Mouse (Mus musculus) gastrocnemius, adult 2 months (tissue): Measurements from ENCODE around the gene Wdr1. TPM values are rescaled to one million over a fixed set of nuclear protein-coding genes. Genes with fewer than 3 reads are reported as not detected.
A peak's percentile ranks its signal among the peaks of the same experiment; 100 is the strongest.

Experiments used
- DNase-seq: peaks from one replicate; pipeline ENCODE4 v3.0.0; 2022
- H3K27ac ChIP-seq: fragments of 200-600 bp; 2 replicates; pipeline ENCODE4 v1.8.1; 2022; ENCODE audit warnings: mild to moderate bottlenecking
- H3K4me3 ChIP-seq: fragments of 200-600 bp; 2 replicates; pipeline ENCODE4 v1.8.1; 2022; ENCODE audit warnings: mild to moderate bottlenecking, moderate library complexity
- CTCF ChIP-seq: fragments of 200-600 bp; IDR thresholded peaks from 2 replicates; pipeline ENCODE4 v1.8.1; 2022; ENCODE audit warnings: antibody characterized with exemption, mild to moderate bottlenecking, moderate library complexity
- intact Hi-C: fragments of 180-260 bp; cut with DNase I; formaldehyde crosslinking; loops from one replicate; pipeline ENCODE4 v1.15.1; 2025
- total RNA-seq, 2 experiments: library from RNA; stranded (reverse); gene quantifications; 2 replicates each; pipeline ENCODE4 v1.2.3; 2021

Gene Wdr1
- total RNA-seq, 2 experiments from 2014 or later: 42.7 to 64.8 TPM

GRCm38 (mm10) chr5:38560586-38561425 is 2.2 kb downstream of the Wdr1 start:
- Histone ChIP-seq H3K27ac (peak overlapping the region; percentile 99), H3K4me3 (peak overlapping the region; percentile 97)
- peak; percentile 63 for DNase-seq
- intact Hi-C loops: no loop called here
- TF ChIP-seq CTCF: no peak

GRCm38 (mm10) chr5:38558831-38559230 is 4.2 kb downstream of the Wdr1 start:
- DNase-seq: no peak
- TF ChIP-seq CTCF: no peak
- Histone ChIP-seq H3K27ac (peak overlapping the region; percentile 10; the same call in 1 of the 2 replicates), H3K4me3 (peak overlapping the region; percentile 97)
- intact Hi-C loops: no loop called here

GRCm38 (mm10) chr5:38557811-38558210 is 5.2 kb downstream of the Wdr1 start:
- H3K4me3 ChIP-seq: no peak overlapping the region
- no peak for DNase-seq
- no peak for TF ChIP-seq CTCF
- intact Hi-C loops: no loop called here
- peak overlapping the region; percentile 20; the same call in 1 of the 2 replicates for H3K27ac ChIP-seq

- Histone ChIP-seq H3K4me3 (no peak overlapping the region), H3K27ac (no peak overlapping the region)
- DNase-seq: no peak
- intact Hi-C loops: no loop called here
- no peak for TF ChIP-seq CTCF
These were observed 6.6 kb downstream of the Wdr1 start for GRCm38 (mm10) chr5:38556406-38556805.

GRCm38 (mm10) chr5:38553953-38554352 is 9.1 kb downstream of the Wdr1 start:
- no peak for DNase-seq
- intact Hi-C loops: no loop called here
- Histone ChIP-seq H3K27ac (peak overlapping the region; percentile 68), H3K4me3 (no peak overlapping the region)
- TF ChIP-seq CTCF: no peak

GRCm38 (mm10) chr5:38553491-38553890 is 9.5 kb downstream of the Wdr1 start:
- intact Hi-C loops: no loop called here

GRCm38 (mm10) chr5:38552615-38553014 is 10.4 kb downstream of the Wdr1 start:
- no peak for TF ChIP-seq CTCF
- peak overlapping the region; percentile 59 for H3K27ac ChIP-seq
- no peak overlapping the region for H3K4me3 ChIP-seq
- intact Hi-C loops: no loop called here
- DNase-seq: no peak

More at GRCm38 (mm10) chr5:38553491-38553890, 9.5 kb downstream of the Wdr1 start:
- no peak for DNase-seq
- H3K27ac ChIP-seq: peak overlapping the region; percentile 68
- TF ChIP-seq CTCF: no peak
- no peak overlapping the region for H3K4me3 ChIP-seq

- no peak for DNase-seq
- no peak for TF ChIP-seq CTCF
- H3K27ac ChIP-seq: peak overlapping the region; percentile 43
- H3K4me3 ChIP-seq: no peak overlapping the region
- intact Hi-C loops: no loop called here
These were observed 12.7 kb downstream of the Wdr1 start for GRCm38 (mm10) chr5:38550221-38550768.

GRCm38 (mm10) chr5:38549461-38549909 is 13.5 kb downstream of the Wdr1 start:
- no peak for TF ChIP-seq CTCF
- H3K4me3 ChIP-seq: peak overlapping the region; percentile 5; the same call in 1 of the 2 replicates
- no peak for DNase-seq
- intact Hi-C loops: no loop called here
- peak overlapping the region; percentile 43 for H3K27ac ChIP-seq

- Histone ChIP-seq H3K27ac (no peak overlapping the region), H3K4me3 (no peak overlapping the region)
- intact Hi-C loops: no loop called here
- no peak for TF ChIP-seq CTCF
- no peak for DNase-seq
These were observed 15.6 kb downstream of the Wdr1 start for GRCm38 (mm10) chr5:38547375-38547774.

- no peak for TF ChIP-seq CTCF
- intact Hi-C loops: no loop called here
- no peak overlapping the region for H3K4me3 ChIP-seq
- peak; percentile 61 for DNase-seq
- H3K27ac ChIP-seq: peak overlapping the region; percentile 68
These were observed 18.3 kb downstream of the Wdr1 start for GRCm38 (mm10) chr5:38544423-38545415.

GRCm38 (mm10) chr5:38543496-38544217 is 19.4 kb downstream of the Wdr1 start:
- Histone ChIP-seq H3K27ac (peak overlapping the region; percentile 68), H3K4me3 (peak overlapping the region; percentile 9)
- peak; percentile 68 for DNase-seq
- intact Hi-C loops: no loop called here
- TF ChIP-seq CTCF: no peak
